Mouse (Mus musculus) heart, adult 2 months (tissue): ENCODE results near the gene Fem1a.

Source experiments
- CTCF ChIP-seq: fragments of 200-600 bp; IDR thresholded peaks from 2 replicates; pipeline ENCODE4 v1.8.1; 2022; ENCODE audit warnings: antibody characterized with exemption, mild to moderate bottlenecking, moderate library complexity
- EP300 ChIP-seq: fragments of 200-500 bp; IDR thresholded peaks from 2 replicates; pipeline ENCODE4 v1.6.1; 2011; ENCODE audit warnings: low read depth, low read length, control low read depth; ENCODE audit not compliant: insufficient read depth

DNA sequence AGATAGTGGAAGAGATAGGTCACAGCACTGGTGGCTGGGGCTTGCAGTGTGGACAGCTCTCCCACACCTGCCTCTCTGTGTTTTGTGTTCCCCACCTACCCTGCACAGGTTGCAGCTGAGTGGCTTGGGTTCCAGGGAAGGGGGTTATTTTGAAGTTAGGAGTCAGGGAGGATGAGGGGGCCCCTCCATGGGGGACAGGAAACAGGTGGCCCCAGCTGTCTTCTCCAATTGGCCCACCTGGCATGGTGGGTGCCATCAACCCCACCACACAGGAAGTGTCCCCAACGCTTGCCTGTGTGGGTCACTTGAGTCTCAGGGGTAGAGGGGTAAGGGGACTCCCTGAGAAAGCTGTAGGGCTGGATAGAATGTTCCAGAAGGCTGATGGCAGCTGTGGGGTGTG is 36.7 kb downstream of the Fem1a start:
- TF ChIP-seq CTCF (no peak), EP300 (no peak)
